Mouse (Mus musculus) spleen, postnatal 36 days (tissue): ENCODE measurements around the gene Pigp.

ENCODE experiments used
- DNase-seq, 2 experiments: peaks; one replicate each; pipeline ENCODE4 v3.0.0; 2022; ENCODE audit warnings: low spot score in 2 of 2, mixed read lengths in 1 of 2

Pigp gene

GRCm38 (mm10) chr16:94317752-94318151, 53.9 kb downstream of the Pigp start:
- no peak for DNase-seq

- no peak for DNase-seq
These were observed 56.4 kb downstream of the Pigp start for GRCm38 (mm10) chr16:94315215-94315614.

DNA sequence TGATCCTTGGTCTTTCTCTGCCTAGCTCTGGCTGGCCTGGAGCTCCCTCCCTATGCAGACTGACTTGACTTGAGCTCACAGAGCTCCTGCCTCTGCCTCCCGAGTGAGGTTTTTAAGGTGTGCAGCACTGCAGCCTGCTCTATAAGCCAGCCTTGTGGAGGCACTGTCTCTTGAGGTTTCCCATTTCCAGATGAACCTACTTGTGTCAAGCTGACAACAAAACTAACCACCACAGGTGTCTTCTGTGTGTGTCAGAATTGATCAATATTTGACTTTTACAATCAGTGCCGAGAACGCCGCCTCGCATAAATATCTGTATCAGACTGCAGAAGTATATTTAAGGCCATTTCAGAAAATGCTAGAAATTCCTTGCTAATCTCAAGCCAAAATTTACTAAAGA, 57.0 kb downstream of the Pigp start:
- DNase-seq = no peak

DNA sequence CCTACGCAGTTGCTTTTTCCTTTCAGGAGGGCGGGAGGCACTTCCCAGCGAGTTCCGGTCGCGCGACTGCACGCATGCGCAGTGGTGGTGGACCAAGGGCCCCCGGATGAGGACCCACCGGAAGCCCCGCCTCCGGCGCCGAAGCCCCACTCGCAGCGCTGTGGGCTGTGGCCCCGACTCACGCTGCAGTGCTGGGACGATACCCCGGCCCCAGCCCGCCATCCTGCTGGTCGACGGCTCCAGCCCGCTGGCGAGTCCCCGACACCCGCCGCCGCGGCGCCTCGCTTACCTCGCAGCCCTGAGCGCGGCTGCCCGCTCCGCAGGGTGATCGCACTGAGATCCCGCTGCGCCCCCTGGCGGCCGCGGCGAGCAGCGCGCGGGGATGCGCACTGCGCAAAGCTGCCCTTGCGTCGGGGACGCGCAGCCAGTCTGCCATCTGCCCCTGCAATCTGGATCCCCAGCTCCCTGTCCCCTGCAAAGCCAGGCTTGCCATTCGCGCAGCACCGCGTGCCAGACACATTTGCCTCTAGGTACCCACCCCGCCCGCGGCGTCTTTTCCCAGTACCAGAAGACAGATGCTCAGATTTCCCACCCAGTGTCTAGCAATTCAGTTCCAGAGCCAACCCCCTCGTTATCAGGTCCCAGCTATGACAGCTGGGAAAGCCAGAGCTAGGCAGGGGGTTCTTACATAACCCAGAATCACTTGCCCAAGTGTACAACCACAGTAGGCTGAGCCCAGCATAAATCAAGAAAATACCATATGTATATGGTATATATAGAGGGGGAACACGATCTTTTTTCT, 58.2 kb downstream of the Pigp start, which contains the start of gene Hlcs:
TSS of gene Hlcs (minus strand) at position 343 of the 802 bp plus-strand sequence.
- peak; percentile 96 to 97 for DNase-seq

GRCm38 (mm10) chr16:94312663-94313228, 58.9 kb downstream of the Pigp start:
- DNase-seq = peak; percentile 71 to 78

GRCm38 (mm10) chr16:94311931-94312330, 59.7 kb downstream of the Pigp start:
- no peak for DNase-seq

DNA sequence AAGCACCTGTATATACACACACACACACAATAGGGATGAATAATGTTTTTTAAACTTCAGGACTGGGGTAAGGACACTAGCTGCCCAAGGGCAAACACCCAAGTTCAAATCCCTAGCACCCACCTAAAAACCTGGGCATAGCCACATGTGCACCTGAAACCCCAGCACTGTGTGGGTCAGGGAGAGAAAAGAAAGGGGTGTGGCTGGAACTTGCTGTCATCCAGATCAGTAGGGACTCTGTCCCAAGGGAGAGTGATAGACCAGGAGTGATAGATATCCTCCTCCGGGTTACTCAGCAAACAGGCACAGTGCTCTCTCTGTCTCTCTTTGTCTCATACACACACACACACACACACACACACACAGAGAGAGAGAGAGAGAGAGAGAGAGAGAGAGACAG, 60.2 kb downstream of the Pigp start:
- no peak for DNase-seq

- DNase-seq = no peak
These were observed 62.6 kb downstream of the Pigp start for GRCm38 (mm10) chr16:94309025-94309424.
